Mouse (Mus musculus) kidney, embryonic 14.5 days (tissue): ENCODE measurements at regions not wholly inside any gene's neighbourhood (a gene's known extent, or its start where the extent isn't known, plus 50 kb on each side); places are given as distances from the start of the nearest gene placed in this dataset.

Experiments
- ATAC-seq: fragments of 200-750 bp; cut with Nextera tagmentation; 2 replicates; pipeline ENCODE4 v1.8.0; 2017; ENCODE audit warnings: moderate number of reproducible peaks, mild to moderate bottlenecking, moderate TSS enrichment, moderate library complexity; ENCODE audit not compliant: low FRiP score, low TSS enrichment
- H3K27ac ChIP-seq: fragments of 300-500 bp; sonication (generic); 2 replicates; pipeline ENCODE4 v1.5.1; 2014; ENCODE audit warnings: low read depth, mild to moderate bottlenecking, low read length, moderate library complexity, mixed read lengths
- H3K27me3 ChIP-seq: fragments of 300-500 bp; sonication (generic); 2 replicates; pipeline ENCODE4 v1.6.1; 2014; ENCODE audit warnings: mild to moderate bottlenecking, low read length; ENCODE audit not compliant: control insufficient read depth, insufficient read depth
- H3K36me3 ChIP-seq: fragments of 300-500 bp; sonication (generic); 2 replicates; pipeline ENCODE4 v1.6.1; 2014; ENCODE audit warnings: low read length, mixed read lengths; ENCODE audit not compliant: control insufficient read depth, insufficient read depth
- H3K4me1 ChIP-seq: fragments of 300-500 bp; sonication (generic); 2 replicates; pipeline ENCODE4 v1.6.1; 2014; ENCODE audit warnings: low read length, mixed read lengths; ENCODE audit not compliant: control insufficient read depth, insufficient read depth
- H3K4me2 ChIP-seq: fragments of 300-500 bp; sonication (generic); replicated peaks from 2 replicates; pipeline ENCODE4 v1.6.1; 2014; ENCODE audit warnings: low read depth, mild to moderate bottlenecking, low read length
- H3K4me3 ChIP-seq: fragments of 300-500 bp; sonication (generic); 2 replicates; pipeline ENCODE4 v1.5.1; 2014; ENCODE audit warnings: mild to moderate bottlenecking, low read length
- H3K9ac ChIP-seq: fragments of 300-500 bp; sonication (generic); 2 replicates; pipeline ENCODE4 v1.6.1; 2014; ENCODE audit warnings: low read depth, mild to moderate bottlenecking, low read length, moderate library complexity
- H3K9me3 ChIP-seq: fragments of 300-500 bp; sonication (generic); 2 replicates; pipeline ENCODE4 v1.6.1; 2016; ENCODE audit warnings: low read length; ENCODE audit not compliant: control insufficient read depth
- WGBS: fragments of 180-500 bp; shearing (Covaris S2); extraction: QIAGEN DNeasy Blood & Tissue Kit; methylation state at CpG from one replicate; pipeline ENCODE4 v1.1.7; 2014; 5-methylcytosine and 5-hydroxymethylcytosine counted together

DNA sequence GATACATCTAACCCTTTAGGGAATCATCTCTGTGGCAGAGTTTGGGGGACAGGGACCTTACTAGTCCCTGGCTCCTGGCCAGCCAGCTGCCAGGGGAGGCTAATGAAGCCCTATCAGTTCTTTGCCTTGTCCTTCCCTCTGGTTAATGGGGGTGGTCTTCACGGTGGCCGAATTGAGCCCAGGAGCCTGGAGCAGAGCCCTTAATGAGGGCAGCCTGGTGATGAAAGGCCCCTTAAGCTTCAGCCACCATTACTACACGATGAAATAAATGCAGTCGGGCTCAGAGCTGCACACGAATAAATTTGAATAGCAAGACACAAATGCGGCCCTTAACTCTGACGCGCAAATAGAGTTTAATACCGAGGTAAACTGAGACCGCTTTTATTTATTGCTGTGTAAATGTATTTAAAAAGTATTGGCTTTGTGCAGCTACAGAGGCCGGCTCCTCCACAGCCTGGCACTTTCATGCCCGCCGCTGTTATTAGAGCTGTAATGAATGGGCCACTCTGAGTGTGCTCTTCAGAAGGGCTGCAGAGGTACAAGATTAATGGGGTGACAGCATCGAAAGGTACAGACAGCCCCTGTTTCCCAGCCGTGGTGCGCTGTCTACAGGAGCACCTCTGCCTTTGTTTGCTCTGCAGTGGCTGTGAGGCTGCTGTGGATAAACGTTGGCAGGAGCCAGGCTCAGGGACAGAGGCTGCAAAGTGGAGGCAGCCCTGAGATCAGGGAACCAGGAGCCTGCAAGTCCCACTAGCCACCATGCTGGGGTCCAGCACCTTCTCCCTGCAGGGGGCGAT, 335.2 kb upstream of the Zmiz1 start:
- no peak for ATAC-seq
- H3K27me3 ChIP-seq: no peaks in the 10 kb centered on the region
- no peak overlapping the region for H3K27ac ChIP-seq
- H3K9ac ChIP-seq: no peak overlapping the region; the same call in 1 of the 2 replicates
- H3K36me3 ChIP-seq: no peaks in the 10 kb centered on the region
- H3K4me3 ChIP-seq: no peak overlapping the region
- H3K4me2 ChIP-seq: no peak overlapping the region
- peaks cover 25% of the 10 kb centered on the region for H3K4me1 ChIP-seq
- no peaks in the 10 kb centered on the region for H3K9me3 ChIP-seq
- 46% methylated on average over 18 of the region's 18 CpGs for WGBS

GRCm38 (mm10) chr14:25126544-25126943, 332.4 kb upstream of the Zmiz1 start:
- Histone ChIP-seq H3K4me1 (peaks cover 21% of the 10 kb centered on the region), H3K9ac (no peak overlapping the region), H3K27me3 (no peaks in the 10 kb centered on the region), H3K36me3 (no peaks in the 10 kb centered on the region), H3K9me3 (no peaks in the 10 kb centered on the region), H3K4me3 (no peak overlapping the region), H3K27ac (no peak overlapping the region), H3K4me2 (no peak overlapping the region)
- 60% methylated on average over 7 of the region's 7 CpGs for WGBS
- ATAC-seq: no peak

GRCm38 (mm10) chr14:25127544-25128159, 331.3 kb upstream of the Zmiz1 start:
- H3K4me1 ChIP-seq: peaks cover 21% of the 10 kb centered on the region
- H3K9me3 ChIP-seq: no peaks in the 10 kb centered on the region
- H3K9ac ChIP-seq: no peak overlapping the region
- H3K4me3 ChIP-seq: no peak overlapping the region
- whole genome bisulfite sequencing: 52% methylated on average over 14 of the region's 14 CpGs
- no peak overlapping the region for H3K27ac ChIP-seq
- no peak for ATAC-seq
- H3K36me3 ChIP-seq: no peaks in the 10 kb centered on the region
- no peak overlapping the region for H3K4me2 ChIP-seq
- H3K27me3 ChIP-seq: no peaks in the 10 kb centered on the region

- no peak for ATAC-seq
- H3K9me3 ChIP-seq: peaks cover under 1% of the 10 kb centered on the region; the same call in 1 of the 2 replicates
- peaks cover 18% of the 10 kb centered on the region for H3K4me1 ChIP-seq
- WGBS: 63% methylated on average over 6 of the region's 6 CpGs
- H3K4me3 ChIP-seq: no peak overlapping the region
- no peak overlapping the region for H3K4me2 ChIP-seq
- H3K27me3 ChIP-seq: no peaks in the 10 kb centered on the region
- H3K36me3 ChIP-seq: no peaks in the 10 kb centered on the region
- no peak overlapping the region for H3K9ac ChIP-seq
- no peak overlapping the region for H3K27ac ChIP-seq
Observed at GRCm38 (mm10) chr14:25128160-25128547, 330.8 kb upstream of the Zmiz1 start.

DNA sequence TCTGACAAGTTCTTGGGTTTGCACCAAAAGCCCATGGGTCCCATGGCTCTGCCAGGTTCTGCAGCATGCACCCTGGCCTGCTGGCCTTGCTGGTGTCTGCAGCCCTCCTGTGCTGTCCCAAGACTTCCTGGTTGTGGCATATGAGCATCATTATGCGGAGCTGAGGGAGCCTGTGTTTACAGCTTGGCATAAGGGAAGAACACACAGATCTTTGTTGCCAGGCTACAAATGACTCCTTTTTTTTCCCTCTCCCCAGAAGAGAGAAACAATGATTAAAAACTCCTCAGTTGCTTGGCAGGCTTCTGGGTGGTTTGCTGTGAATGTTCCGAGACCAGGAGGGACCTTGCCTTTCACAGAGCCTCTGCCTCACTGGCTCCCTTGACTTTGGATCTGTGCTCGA, 323.6 kb upstream of the Zmiz1 start:
- no peak for ATAC-seq
- peaks cover 10% of the 10 kb centered on the region; the same call in 1 of the 2 replicates for H3K9me3 ChIP-seq
- no peak overlapping the region for H3K4me3 ChIP-seq
- no peaks in the 10 kb centered on the region for H3K36me3 ChIP-seq
- no peaks in the 10 kb centered on the region for H3K27me3 ChIP-seq
- H3K4me1 ChIP-seq: no peaks in the 10 kb centered on the region
- no peak overlapping the region for H3K4me2 ChIP-seq
- H3K27ac ChIP-seq: no peak overlapping the region
- H3K9ac ChIP-seq: no peak overlapping the region
- WGBS: 90% methylated on average over 3 of the region's 3 CpGs

- 55% methylated on average over 8 of the region's 8 CpGs for WGBS
- H3K4me2 ChIP-seq: no peak overlapping the region
- no peaks in the 10 kb centered on the region for H3K36me3 ChIP-seq
- ATAC-seq: no peak
- no peak overlapping the region for H3K9ac ChIP-seq
- H3K4me1 ChIP-seq: peaks cover 8% of the 10 kb centered on the region
- peaks cover 10% of the 10 kb centered on the region; the same call in 1 of the 2 replicates for H3K9me3 ChIP-seq
- H3K27ac ChIP-seq: no peak overlapping the region
- no peaks in the 10 kb centered on the region for H3K27me3 ChIP-seq
- no peak overlapping the region for H3K4me3 ChIP-seq
Observed at GRCm38 (mm10) chr14:25137312-25137711, 321.7 kb upstream of the Zmiz1 start.

- no peak for ATAC-seq
- H3K9ac ChIP-seq: no peak overlapping the region
Observed at GRCm38 (mm10) chr14:25138485-25138884, 320.5 kb upstream of the Zmiz1 start.

DNA sequence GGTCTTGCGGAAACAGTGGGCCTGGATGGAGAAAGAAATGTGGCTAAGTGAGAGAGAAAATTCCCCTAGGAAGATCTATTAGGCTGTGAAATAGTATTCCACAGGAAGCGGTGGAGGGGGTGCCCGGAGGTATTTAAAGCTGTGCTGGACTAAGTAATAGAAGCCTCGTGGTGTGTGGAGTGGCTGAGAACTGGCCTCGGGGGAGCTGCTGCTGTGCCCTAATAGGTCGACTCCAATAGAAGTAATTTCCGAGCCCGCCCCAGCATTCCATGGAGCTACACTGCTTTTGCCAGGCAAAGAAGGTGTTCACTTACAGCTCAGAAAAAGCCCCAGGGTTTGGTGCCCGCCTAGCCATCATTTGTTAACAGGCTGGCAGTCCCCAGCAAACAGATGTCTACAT, 317.1 kb upstream of the Zmiz1 start:
- H3K27me3 ChIP-seq: no peaks in the 10 kb centered on the region
- 13% methylated on average over 9 of the region's 9 CpGs for WGBS

More at GRCm38 (mm10) chr14:25138485-25138884, 320.5 kb upstream of the Zmiz1 start:
- H3K4me1 ChIP-seq: peaks cover 8% of the 10 kb centered on the region
- no peaks in the 10 kb centered on the region for H3K27me3 ChIP-seq
- peaks cover 7% of the 10 kb centered on the region; the same call in 1 of the 2 replicates for H3K9me3 ChIP-seq
- H3K36me3 ChIP-seq: no peaks in the 10 kb centered on the region
- no peak overlapping the region for H3K4me3 ChIP-seq
- H3K4me2 ChIP-seq: no peak overlapping the region
- 50% methylated on average over 3 of the region's 3 CpGs for WGBS
- no peak overlapping the region for H3K27ac ChIP-seq

GRCm38 (mm10) chr14:25143051-25143450, 315.9 kb upstream of the Zmiz1 start:
- Histone ChIP-seq H3K4me2 (no peak overlapping the region), H3K27ac (no peak overlapping the region), H3K36me3 (no peaks in the 10 kb centered on the region), H3K27me3 (no peaks in the 10 kb centered on the region), H3K9me3 (no peaks in the 10 kb centered on the region), H3K4me3 (no peak overlapping the region), H3K4me1 (peaks cover 8% of the 10 kb centered on the region), H3K9ac (no peak overlapping the region)
- 75% methylated on average over 4 of the region's 4 CpGs for WGBS
- ATAC-seq: no peak

More for the DNA sequence above, 317.1 kb upstream of the Zmiz1 start:
- ATAC-seq: peak; percentile 92
- 0 out of 2 replicates have a peak overlapping the region, but pooled peaks have one; percentile 1 for H3K27ac ChIP-seq
- no peaks in the 10 kb centered on the region for H3K36me3 ChIP-seq
- no peak overlapping the region for H3K4me3 ChIP-seq
- H3K4me2 ChIP-seq: no peak overlapping the region
- H3K9ac ChIP-seq: no peak overlapping the region
- H3K9me3 ChIP-seq: no peaks in the 10 kb centered on the region
- peaks cover 8% of the 10 kb centered on the region for H3K4me1 ChIP-seq
